Mouse (Mus musculus): ENCODE measurements around the gene Lin7b. TPM values are rescaled to one million over a fixed set of nuclear protein-coding genes. Genes with fewer than 3 reads are reported as not detected.

Lin7b gene
- polyA plus RNA-seq, 1 experiment from 2014 or later = 1.9 TPM

DNA sequence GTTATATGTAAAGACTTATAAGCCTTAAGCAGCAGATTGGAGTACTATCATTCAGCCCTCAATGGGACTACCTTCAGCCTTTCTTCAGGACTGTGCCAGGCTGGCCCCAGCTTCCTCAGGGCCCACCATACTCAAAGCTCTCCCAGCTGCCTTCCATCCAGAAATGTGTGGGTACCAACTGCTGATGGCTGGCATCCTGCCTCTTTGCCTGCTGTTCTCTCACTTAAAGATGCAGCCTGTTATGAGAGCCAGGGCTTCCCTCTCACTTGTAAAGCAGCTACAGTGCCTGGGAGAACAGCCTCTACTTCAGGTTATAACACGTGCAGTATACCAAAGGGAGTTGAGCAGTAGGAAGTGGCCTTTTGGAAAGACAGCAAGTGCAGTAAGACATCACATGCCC is 5.7 kb upstream of the Lin7b start:
- Histone ChIP-seq H3K9me3 (no peaks in the 10 kb centered on the region), H3K27me3 (no peaks in the 10 kb centered on the region), H3K9ac (no peak overlapping the region), H3K4me2 (replicated peaks) (no peak overlapping the region), H3K4me3 (no peak overlapping the region), H3K27ac (no peak overlapping the region), H3K36me3 (peaks cover 79% of the 10 kb centered on the region), H3K4me1 (peaks cover 2% of the 10 kb centered on the region)
- WGBS = 90% methylated on average over 1 of the region's 1 CpGs
- no peak for ATAC-seq (ENCODE audit: insufficient number of reproducible peaks, insufficient read depth, low FRiP score, low TSS enrichment)

DNA sequence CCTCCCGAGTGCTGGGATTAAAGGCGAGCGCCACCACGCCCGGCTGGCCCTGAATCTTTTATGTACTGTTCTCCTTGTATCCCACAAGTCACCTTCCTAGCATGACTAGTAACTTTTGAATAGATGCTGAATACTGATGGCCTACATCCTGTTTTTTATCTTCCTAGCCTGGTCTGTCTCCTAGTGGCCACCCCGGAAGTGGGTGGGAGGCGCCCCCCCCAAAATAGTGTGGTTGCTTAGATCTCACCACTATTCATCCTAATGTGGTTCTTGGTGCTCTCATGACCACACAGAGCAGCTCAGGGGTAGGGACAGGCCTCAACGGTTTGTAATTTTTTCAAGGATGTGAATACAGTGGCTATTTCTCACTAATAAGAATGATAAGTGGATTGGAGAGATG is 4.2 kb upstream of the Lin7b start:
- ATAC-seq (ENCODE audit: insufficient number of reproducible peaks, insufficient read depth, low FRiP score, low TSS enrichment) = no peak
- peaks cover 9% of the 10 kb centered on the region for H3K27me3 ChIP-seq
- no peaks in the 10 kb centered on the region for H3K9me3 ChIP-seq
- no peak overlapping the region for H3K27ac ChIP-seq
- H3K4me2 ChIP-seq (replicated peaks) = no peak overlapping the region
- no peak overlapping the region for H3K4me3 ChIP-seq
- WGBS = 94% methylated on average over 8 of the region's 8 CpGs
- peaks cover 65% of the 10 kb centered on the region for H3K36me3 ChIP-seq
- peaks cover 16% of the 10 kb centered on the region for H3K4me1 ChIP-seq
- no peak overlapping the region for H3K9ac ChIP-seq

DNA sequence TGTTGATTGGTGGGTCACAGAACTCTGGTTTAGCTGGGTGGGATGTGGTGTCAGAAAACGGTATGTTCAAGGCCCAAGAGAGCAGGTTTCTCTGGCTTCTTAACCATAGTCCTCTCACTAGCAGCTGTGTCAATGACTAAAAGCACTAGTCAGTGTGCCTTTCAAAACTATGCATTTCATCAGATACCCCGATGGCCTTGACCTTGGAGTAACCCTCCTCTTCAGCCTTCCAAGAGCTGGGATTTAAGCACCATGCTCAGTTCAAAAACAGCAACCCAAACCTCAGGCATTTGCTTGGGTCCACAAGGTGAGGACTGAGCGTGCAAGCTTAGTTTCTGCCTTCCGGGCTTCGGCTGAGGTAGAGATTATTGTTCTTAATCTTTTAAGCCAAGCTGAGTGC is 2.0 kb upstream of the Lin7b start:
- WGBS = 83% methylated on average over 5 of the region's 5 CpGs
- no peak for ATAC-seq (ENCODE audit: insufficient number of reproducible peaks, insufficient read depth, low FRiP score, low TSS enrichment)
- Histone ChIP-seq H3K4me3 (no peak overlapping the region), H3K27me3 (peaks cover 28% of the 10 kb centered on the region), H3K4me1 (peaks cover 21% of the 10 kb centered on the region), H3K4me2 (replicated peaks) (no peak overlapping the region), H3K27ac (no peak overlapping the region), H3K9me3 (no peaks in the 10 kb centered on the region), H3K36me3 (peaks cover 43% of the 10 kb centered on the region), H3K9ac (no peak overlapping the region)

DNA sequence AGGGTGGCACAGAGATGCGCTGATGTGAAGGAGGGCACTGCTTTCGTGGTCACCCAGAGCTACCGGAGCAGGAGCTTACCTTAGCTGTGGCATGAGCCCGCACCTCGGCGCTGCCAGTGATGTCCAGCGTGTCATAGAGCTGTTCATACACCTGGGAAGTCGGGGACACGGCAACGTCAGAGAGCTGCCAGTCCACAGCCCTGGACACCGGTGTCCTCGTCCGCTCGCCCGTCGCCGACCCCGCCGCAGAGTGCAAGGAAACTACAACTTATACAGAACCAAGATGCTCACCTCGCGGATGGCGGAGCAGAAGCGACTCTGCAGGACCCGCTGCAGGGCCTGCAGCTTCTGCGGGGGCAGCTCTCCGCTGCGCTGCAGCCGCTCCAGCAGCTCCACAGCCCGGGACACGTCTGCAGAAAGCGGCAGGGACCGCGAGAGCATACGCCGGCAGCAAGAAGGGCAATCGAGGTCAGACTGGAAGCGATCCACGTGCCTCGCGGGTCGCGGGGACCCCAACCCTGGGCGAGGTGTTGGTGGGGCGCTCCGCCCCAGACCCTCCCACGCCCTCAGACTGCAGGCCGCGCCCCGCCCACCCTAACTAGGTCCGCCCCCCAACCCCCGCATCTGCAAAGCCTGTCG is 428 bp downstream of the Lin7b start:
- Histone ChIP-seq H3K4me3 (peak overlapping the region; percentile 43), H3K4me2 (replicated peaks) (peak overlapping the region; percentile 96), H3K36me3 (peaks cover 20% of the 10 kb centered on the region), H3K9ac (peak overlapping the region; percentile 54), H3K9me3 (no peaks in the 10 kb centered on the region), H3K4me1 (peaks cover 27% of the 10 kb centered on the region), H3K27me3 (peaks cover 40% of the 10 kb centered on the region), H3K27ac (no peak overlapping the region)
- WGBS = 11% methylated on average over 40 of the region's 52 CpGs
- no peak; the same call in 1 of the 2 replicates for ATAC-seq (ENCODE audit: insufficient number of reproducible peaks, insufficient read depth, low FRiP score, low TSS enrichment)

DNA sequence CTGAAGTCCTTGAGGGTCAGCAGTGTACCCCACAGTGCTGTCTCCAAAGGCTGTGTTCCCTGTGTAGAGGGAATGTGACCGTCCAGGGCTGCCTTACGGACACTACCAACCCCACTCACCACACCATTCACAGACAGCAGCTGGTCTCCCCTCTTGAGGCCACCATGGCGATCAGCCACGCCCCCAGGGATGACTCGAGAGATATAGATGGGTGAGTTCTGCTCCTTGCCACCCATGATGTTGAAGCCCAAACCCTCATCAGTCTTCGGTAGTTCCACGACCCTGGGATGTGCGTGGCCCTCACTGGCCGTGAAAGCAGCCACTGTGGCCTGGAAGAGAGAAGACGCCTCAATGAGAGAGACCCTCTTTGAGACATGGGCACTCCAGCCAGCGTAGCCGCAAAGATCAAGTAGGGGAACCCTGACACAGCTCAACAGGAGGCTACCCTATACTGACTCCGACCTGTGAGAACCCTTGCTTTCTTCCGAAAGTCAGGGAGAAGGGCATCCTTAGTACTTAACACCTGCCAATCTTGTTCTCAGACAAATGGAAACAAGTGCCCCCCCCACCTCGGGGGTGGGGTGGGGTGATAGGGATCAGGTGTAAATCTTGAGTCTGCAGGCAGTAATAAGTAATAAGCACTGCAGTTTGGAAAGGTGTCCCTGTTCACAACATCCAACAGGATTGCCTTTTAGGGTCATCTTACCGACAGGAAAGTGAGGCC is 1.2 kb downstream of the Lin7b start:
- Histone ChIP-seq H3K9ac (no peak overlapping the region), H3K27ac (no peak overlapping the region), H3K36me3 (peaks cover 16% of the 10 kb centered on the region), H3K9me3 (no peaks in the 10 kb centered on the region), H3K4me2 (replicated peaks) (no peak overlapping the region), H3K27me3 (peaks cover 47% of the 10 kb centered on the region), H3K4me1 (peaks cover 27% of the 10 kb centered on the region), H3K4me3 (peak overlapping the region; percentile 43; the same call in 1 of the 2 replicates)
- 74% methylated on average over 16 of the region's 16 CpGs for WGBS
- ATAC-seq (ENCODE audit: insufficient number of reproducible peaks, insufficient read depth, low FRiP score, low TSS enrichment) = no peak

DNA sequence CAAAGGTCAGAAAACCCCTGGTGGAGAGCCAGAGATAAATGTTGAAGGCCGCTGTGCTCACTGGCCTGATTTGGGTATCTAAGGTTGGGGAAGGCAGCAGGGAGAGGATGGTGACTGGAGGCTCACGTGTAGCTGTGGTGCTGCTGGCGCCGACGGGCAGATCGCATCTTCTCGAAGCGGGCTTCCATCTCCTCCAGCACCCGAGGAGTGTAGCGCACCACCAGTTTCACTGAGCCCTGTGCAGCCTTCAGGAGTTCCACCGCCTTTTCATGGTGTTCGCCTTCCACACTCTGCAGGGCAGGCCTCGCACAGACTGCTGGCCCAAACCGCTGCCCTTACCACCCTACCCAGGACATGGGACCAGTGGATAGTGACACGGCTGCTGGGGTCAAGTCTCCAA is 2.2 kb downstream of the Lin7b start:
- H3K36me3 ChIP-seq = peaks cover 7% of the 10 kb centered on the region; the same call in 1 of the 2 replicates
- peaks cover 27% of the 10 kb centered on the region for H3K4me1 ChIP-seq
- H3K9ac ChIP-seq = no peak overlapping the region
- H3K27ac ChIP-seq = no peak overlapping the region
- peak overlapping the region; percentile 76 for H3K4me2 ChIP-seq (replicated peaks)
- WGBS = 78% methylated on average over 15 of the region's 15 CpGs
- H3K9me3 ChIP-seq = no peaks in the 10 kb centered on the region
- H3K4me3 ChIP-seq = peak overlapping the region; percentile 56
- no peak for ATAC-seq (ENCODE audit: insufficient number of reproducible peaks, insufficient read depth, low FRiP score, low TSS enrichment)
- peaks cover 57% of the 10 kb centered on the region for H3K27me3 ChIP-seq

DNA sequence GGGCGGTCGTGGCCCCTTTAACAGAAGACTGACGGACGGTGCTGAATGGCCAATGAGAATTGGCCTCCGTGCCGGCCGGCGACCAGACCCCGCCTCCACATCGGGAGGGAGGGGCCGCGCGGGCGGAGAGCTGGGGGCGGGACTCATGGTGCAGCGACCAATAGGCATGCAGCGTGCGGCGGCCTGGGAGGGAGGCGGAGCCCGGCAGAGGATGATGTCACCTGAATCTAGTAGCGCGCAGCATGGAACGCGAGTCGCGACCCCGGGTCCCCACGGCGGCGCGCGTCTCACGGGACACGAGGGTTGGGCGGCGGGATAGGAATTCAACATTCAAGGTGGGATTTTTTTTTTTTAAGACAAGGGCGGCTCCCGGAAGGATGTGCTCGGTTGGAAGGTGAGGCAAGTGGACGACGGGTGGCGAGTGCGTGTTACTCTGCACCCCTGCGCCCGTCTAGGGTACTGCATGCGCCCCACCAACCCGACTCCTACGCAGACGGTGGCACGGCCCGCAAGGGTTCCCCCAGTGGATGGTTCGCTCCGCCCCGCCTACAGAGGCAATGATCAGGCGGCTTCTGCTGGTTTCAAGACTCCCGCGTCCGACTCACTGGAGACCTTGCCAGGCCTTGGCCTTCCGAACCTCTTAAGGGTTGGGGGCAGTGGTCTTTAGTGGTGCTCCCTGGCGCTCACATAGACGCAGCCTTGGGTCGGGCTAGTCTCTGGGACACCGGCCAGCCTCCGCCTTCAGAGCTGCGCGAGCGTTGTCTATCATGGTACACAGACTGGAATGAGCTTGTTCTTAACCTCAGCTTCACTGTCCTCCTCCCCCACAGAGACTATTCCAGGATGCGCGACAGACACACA is 3.1 kb downstream of the Lin7b start:
- WGBS = 2% methylated on average over 69 of the region's 70 CpGs
- Histone ChIP-seq H3K9ac (peak overlapping the region; percentile 64), H3K27ac (no peak overlapping the region), H3K4me1 (peaks cover 27% of the 10 kb centered on the region), H3K4me2 (replicated peaks) (peak overlapping the region; percentile 76), H3K36me3 (no peaks in the 10 kb centered on the region), H3K9me3 (no peaks in the 10 kb centered on the region), H3K27me3 (peaks cover 66% of the 10 kb centered on the region), H3K4me3 (peak overlapping the region; percentile 56)
- ATAC-seq (ENCODE audit: insufficient number of reproducible peaks, insufficient read depth, low FRiP score, low TSS enrichment) = peak; percentile 76

DNA sequence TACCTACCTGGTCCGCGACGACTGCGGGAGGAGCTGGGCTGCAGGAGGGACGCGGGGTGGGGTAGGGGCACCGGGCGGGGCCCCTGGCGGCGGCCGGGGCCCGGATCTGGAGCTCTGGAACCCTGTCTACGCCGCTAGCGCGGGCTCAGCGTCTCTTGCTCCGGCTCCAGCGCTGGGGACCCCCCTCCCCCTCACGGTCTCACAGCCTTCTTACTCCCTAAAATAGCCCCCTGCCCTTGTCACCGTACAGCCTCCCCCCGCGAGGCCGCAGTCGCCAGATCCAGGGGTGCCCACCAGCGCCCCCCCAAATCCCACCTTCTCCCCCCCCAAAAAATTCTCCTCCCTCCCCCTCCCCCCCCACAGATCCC is 3.7 kb downstream of the Lin7b start, which contains the start of gene Ppfia3:
Ppfia3 (minus strand) TSS at position 368 of the 368 bp plus-strand sequence.
- peak within 1 kb of the TSS; percentile 56 for H3K4me3 ChIP-seq
- peak within 1 kb of the TSS; percentile 76 for H3K4me2 ChIP-seq (replicated peaks)
- H3K36me3 ChIP-seq = no peaks in the 10 kb centered on the region
- peaks cover 30% of the 10 kb centered on the region for H3K4me1 ChIP-seq
- 2% methylated on average over 23 of the region's 26 CpGs for WGBS
- H3K9ac ChIP-seq = peak within 1 kb of the TSS; percentile 64
- no peaks in the 10 kb centered on the region for H3K9me3 ChIP-seq
- H3K27ac ChIP-seq = no peak within 1 kb of the TSS
- peaks cover 72% of the 10 kb centered on the region for H3K27me3 ChIP-seq
- no peak for ATAC-seq (ENCODE audit: insufficient number of reproducible peaks, insufficient read depth, low FRiP score, low TSS enrichment)

DNA sequence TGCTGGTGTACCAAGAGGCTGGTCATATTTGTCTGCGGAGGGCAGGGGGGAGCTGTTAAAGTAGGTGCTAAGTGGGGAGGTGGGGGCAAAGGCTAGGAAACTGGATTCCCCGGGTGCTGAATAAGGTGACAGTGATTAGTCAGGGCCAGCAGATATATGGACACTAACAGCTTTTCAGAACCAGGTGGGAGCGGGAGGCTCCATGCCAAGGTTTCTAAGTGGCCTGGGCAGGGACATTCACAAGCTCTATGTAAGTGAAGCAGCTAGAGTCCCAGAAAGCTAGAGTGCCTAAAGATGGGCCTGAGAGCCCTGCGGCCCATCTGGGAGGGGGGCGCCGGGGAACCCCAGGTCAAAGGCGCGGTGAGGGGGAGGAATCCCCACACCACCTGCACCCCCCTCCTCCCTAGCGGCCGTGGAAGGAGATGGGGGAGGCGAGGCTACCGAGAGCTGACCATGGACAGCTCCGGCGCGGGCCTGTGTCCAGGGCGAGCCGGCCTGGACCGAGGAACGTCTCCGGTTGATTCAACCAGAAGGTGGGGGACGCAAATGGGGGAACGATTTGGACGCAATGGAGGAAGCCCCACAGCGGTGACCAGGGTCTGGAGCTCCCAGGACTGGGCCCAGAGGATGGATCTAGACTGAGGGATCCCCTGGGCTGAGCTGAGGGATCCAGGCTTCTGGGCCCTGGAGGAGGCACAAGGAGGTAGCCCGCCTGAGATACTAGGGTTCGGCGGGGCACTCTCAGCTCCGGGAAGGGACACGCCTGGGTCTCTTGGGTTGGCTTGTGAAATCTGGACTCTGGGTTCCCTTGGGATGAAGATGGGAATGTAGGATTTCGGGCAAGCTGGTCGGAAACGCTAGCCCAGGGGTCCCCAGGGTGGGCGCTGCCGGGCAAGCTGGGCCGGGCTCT is 4.4 kb downstream of the Lin7b start:
- Histone ChIP-seq H3K4me3 (peak overlapping the region; percentile 56), H3K9ac (peak overlapping the region; percentile 64), H3K27me3 (peaks cover 78% of the 10 kb centered on the region), H3K27ac (no peak overlapping the region), H3K36me3 (no peaks in the 10 kb centered on the region), H3K4me2 (replicated peaks) (peak overlapping the region; percentile 76), H3K4me1 (peaks cover 27% of the 10 kb centered on the region), H3K9me3 (no peaks in the 10 kb centered on the region)
- 5% methylated on average over 32 of the region's 35 CpGs for WGBS
- no peak for ATAC-seq (ENCODE audit: insufficient number of reproducible peaks, insufficient read depth, low FRiP score, low TSS enrichment)

DNA sequence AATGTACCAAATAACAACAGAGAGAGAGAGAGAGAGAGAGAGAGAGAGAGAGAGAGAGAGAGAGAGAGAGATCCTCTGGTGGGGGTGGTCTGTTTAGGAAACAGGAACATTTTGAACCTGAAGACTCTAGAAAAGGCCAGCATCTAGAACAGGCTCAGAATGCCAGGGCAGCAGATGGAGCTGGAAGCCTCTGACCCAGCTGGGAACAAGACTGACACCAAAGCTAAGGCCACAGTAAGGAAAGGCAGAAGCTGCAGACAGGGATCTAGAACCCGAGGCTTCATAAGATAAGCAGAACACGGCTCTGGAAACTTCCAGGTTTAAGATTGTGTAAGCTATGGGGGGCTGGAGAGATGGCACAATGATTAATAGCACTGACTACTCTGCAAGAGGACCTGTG is 6.4 kb downstream of the Lin7b start:
- Histone ChIP-seq H3K4me2 (replicated peaks) (no peak overlapping the region), H3K4me1 (peaks cover 14% of the 10 kb centered on the region; the same call in 1 of the 2 replicates), H3K4me3 (no peak overlapping the region), H3K9me3 (no peaks in the 10 kb centered on the region), H3K9ac (no peak overlapping the region), H3K27me3 (peaks cover 76% of the 10 kb centered on the region), H3K27ac (no peak overlapping the region), H3K36me3 (no peaks in the 10 kb centered on the region)
- 94% methylated on average over 2 of the region's 2 CpGs for WGBS
- no peak for ATAC-seq (ENCODE audit: insufficient number of reproducible peaks, insufficient read depth, low FRiP score, low TSS enrichment)

DNA sequence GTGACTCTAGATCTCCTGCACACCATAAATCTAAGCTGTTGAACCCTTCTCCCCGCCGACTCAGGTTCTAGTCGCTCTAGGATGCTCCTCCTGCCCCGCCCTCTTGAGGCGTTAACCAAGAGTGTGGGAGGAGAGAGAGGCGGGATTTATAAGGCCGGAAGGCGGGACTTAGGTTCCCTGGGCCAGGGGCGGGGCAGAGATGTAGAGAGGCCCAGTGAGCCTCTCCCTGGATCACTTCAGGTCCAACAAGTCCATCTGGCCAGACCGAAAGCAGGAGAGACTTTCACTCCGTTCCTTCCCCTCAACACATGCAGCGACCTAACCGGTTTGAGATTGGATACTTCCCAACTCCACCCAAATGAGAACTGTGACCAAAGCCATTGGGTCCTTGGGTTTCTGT is 7.6 kb downstream of the Lin7b start:
- Histone ChIP-seq H3K9me3 (no peaks in the 10 kb centered on the region), H3K4me1 (peaks cover 11% of the 10 kb centered on the region; the same call in 1 of the 2 replicates), H3K4me2 (replicated peaks) (no peak overlapping the region), H3K9ac (no peak overlapping the region), H3K27me3 (peaks cover 64% of the 10 kb centered on the region), H3K4me3 (no peak overlapping the region), H3K27ac (no peak overlapping the region), H3K36me3 (no peaks in the 10 kb centered on the region)
- 5% methylated on average over 13 of the region's 13 CpGs for WGBS
- no peak for ATAC-seq (ENCODE audit: insufficient number of reproducible peaks, insufficient read depth, low FRiP score, low TSS enrichment)
